Mouse (Mus musculus) kidney, adult 2 months (tissue): ENCODE measurements around the gene Stk24.

Experiments
- CTCF ChIP-seq: fragments of 200-500 bp; conservative IDR thresholded peaks from 2 replicates; pipeline ENCODE4 v1.5.1; 2011; ENCODE audit warnings: low read depth, mild to moderate bottlenecking, control low read depth, low read length, moderate library complexity, mixed read lengths; ENCODE audit not compliant: insufficient read depth, insufficient read length
- POLR2A ChIP-seq: fragments of 200-500 bp; IDR thresholded peaks from one replicate; pipeline ENCODE4 v1.6.1; 2011; ENCODE audit warnings: low read depth, low read length, control low read depth

GRCm38 (mm10) chr14:121261229-121261879 lies 118.5 kb downstream of the Stk24 start:
- TF ChIP-seq POLR2A (no peak), CTCF (no peak)
